Mouse (Mus musculus) retina, embryonic 14.5 days (tissue): ENCODE data around the gene 1700029P11Rik.
"Not testable (repeated sequence)": the region's sequence is repeated elsewhere in the genome, so short reads cannot be mapped to it uniquely, and the experiment has no call there.

Source experiments
- DNase-seq: peaks from one replicate; pipeline ENCODE4 v3.0.0-alpha.2; 2015; ENCODE audit warnings: low spot score

The 1700029P11Rik gene

DNA sequence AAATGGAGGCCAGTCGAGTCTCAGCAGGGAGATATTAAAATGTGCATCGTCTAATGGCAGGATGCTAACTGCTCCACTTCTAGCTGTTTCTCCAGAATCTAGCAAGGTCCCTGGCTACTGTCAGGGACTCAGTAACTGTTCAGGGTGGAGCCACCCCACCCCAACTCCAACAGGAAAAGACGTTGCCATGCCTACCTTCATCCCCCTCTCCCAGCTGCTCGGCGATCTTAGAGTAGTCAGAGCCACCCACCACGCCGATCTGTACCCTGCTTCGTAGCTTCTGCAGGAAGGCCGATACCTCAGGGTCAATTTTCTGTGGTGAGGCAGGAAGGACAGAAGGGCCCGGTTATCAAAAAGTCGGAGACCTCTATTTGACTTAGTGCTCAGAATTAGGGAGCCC, 22.7 kb upstream of the 1700029P11Rik start:
- DNase-seq: no peak

DNA sequence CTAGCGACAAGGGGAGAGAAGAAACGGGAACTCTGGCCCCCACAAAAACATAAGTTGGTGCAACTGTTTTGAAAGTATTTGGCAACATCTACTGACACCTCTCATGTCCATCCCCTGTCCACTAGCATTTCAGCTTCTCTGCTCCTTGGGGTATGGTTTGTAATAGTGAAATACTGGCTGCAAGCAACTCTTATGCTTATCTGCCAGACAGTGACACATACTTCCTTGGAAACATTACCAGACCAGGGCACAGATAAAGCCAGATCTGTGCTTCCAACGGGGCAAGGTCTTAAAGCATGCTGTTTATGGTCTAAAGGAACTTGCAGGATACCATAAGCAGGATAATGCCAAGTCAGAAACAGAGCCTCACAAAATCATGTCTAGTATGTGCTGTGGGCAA, 21.4 kb upstream of the 1700029P11Rik start:
- DNase-seq: no peak

DNA sequence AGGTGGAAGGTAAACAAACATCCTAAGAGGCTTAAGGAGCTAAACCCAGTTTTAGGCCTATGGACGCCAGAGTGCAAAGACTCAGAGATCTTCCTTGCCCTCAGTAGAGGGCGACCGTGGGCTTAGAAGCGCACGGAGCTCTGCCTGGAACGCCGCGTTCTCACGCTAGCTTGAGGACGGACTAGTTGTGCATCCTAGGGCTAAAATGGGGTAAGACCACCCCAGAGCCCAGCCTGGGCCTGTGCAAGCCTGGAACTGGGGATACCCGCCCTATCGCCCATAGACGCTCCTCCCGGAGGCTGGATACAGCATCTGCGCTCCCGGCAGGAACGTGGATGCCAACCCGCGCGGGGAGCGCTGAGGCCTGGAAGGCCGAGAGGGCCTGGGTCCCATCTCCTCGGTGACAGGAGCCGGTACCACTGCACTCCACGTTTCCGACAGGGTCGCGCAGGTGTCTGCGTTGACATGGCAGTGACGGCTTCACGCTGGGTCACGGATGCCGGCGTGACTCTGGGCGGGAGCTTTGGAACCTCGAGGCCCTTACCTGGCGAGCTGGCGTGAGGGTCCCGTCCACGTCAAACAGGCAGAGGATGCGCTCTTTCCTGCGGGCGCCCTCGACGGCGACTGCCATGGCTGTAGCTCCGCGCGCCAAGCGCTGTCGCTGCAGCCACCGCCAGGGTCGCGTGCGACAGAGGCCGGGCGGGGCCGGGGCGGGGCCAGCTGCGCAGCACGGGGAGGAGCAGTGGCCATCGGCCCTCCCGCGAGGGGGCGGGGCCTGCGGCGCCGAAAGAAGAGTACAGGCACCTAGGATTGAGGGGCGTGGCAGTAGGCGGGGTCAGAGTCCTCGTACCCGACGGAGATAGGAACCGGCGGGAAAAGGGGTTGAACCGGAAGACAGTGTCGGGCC, 19.9 kb upstream of the 1700029P11Rik start, which contains the start of gene Pmm1:
Gene Pmm1, minus strand, starts transcription at position 760 of the 907 bp plus-strand sequence.
- DNase-seq: peak; percentile 100

DNA sequence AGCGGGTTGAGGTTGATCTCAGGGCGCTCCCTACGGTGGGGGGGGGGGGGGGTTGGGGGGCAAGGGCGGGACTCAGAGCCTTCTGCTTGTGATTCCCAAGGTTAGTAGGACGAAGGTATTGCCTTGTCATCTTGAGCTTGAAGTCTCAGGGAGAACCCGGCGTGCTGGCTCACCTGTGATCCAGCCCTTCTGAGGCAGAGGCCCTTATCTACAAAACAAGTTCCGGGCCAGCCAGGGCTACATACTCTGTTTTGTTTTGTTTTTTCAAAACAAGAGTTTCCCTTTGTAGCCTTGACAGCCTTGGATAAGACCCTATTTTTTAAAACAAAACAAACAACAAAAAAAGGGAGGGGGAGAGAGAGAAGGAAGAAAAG, 19.3 kb upstream of the 1700029P11Rik start:
- no peak for DNase-seq

DNA sequence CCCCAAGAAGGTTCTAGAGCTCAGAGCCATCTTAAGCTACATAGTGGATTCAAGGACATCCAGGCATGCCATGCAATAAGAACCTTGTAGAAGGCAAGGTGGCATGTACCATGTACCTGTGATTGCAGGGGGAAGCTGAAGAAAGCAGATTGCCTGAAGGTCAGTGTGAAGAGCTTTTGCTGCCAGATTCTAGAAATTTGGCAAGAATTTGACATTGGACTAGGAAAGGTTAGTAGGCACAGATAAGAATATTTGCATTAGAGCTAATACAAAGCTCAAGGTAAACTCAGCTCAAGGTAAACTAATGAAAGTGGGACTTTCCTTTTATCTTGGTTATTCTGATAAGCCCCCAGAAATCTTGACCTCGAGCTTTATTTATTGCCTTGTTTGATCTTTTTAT, 16.1 kb upstream of the 1700029P11Rik start:
- DNase-seq: no peak

DNA sequence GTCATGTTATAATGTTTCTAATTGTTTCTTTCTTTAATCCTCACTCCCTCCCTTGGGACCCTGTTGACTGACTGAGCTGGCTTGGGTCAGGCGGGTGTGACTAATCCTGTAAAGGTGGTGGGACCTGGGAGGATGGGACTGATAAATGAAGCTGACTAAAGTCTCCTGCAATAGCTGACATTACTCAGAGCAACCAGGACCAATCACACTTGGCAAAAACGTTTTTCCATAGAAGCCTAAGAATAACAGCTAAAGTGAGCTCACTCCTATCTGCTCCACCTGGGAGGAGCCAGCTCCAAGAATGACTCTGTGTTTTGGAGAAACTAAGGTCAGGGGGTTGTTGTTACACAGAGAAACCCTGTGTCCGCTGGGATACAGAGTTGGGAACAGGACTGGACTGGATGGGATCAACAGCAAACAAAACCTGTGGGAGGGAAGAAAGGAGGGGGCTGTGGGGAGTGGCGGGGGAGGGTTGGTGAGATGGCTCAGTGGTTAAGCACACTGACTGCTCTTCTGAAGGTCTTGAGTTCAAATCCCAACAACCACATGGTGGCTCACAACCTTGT, 15.3 kb upstream of the 1700029P11Rik start:
- no peak for DNase-seq

DNA sequence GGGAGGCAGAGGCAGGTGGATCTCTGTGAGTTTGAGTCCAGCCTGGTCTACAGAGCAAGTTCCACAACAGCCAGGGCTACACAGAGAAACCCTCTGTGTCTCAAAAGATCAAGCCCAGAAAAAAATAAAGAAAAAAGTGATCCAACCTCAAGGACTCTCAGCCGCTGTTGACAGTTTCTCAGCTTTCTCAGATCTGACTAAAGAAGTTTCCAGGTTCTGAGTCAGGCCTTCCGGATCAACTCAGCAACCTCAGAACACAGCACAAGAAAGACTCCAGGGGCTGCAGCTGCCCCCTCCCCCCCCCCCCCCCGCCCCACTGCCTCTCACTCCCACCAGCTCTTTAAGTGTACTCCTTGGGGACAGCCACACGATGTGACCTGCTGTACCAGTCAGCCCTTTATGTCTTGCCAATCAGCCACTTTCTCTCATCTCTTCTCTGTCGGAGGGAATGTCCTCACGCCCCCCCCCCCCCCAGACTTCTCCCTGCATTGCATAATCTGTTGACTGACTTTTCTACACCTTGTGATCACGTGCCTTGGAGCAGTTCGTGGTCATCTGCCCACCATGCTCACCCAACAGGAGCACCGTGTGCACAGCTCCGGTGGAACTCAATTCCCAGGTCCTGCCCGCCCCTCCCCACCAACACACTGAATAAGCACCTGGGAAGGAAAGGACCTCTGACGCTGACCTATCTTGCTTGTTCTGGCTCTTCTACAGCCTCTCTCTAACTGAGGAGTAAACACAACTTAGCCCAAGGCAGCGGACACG, 14.1 kb upstream of the 1700029P11Rik start:
- DNase-seq: no peak

DNA sequence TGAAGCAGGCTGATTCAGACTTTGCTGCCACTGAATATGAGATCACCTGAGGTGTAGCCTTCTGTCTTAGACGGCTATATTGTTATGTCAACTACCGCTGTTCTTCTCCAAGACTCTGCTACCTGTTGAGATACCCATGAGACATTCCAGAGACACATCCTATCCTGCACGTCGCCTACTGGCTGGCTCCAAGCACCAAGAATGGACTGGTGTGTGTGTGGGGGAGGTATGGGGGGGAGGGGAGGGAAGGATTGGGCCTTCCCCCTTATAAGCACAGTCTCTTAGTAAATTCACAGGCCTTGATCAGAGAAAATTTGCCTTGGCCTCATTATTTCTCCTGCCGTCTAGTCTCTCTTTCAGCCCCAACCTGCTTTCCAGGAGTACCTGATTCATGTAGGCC, 12.5 kb upstream of the 1700029P11Rik start:
- DNase-seq: no peak

DNA sequence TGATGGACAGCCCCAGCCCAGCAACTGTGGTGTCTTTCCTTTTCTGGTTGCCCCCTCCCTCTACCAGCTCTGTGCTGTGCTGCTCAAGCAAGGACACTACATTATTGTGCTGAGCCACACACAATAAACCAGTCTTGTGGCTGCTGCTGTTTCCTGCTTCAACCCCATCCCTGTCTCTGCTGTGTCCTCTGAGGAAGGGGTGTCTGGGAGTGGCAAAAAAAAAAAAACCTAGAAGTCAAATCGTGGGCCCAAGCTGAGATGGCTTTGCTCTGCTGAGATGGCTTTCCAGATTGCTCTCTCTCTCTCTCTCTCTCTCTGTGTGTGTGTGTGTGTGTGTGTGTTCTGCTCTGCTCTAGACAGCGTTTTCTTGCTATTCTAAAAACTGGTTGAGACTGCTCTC, 11.9 kb upstream of the 1700029P11Rik start:
- no peak for DNase-seq

DNA sequence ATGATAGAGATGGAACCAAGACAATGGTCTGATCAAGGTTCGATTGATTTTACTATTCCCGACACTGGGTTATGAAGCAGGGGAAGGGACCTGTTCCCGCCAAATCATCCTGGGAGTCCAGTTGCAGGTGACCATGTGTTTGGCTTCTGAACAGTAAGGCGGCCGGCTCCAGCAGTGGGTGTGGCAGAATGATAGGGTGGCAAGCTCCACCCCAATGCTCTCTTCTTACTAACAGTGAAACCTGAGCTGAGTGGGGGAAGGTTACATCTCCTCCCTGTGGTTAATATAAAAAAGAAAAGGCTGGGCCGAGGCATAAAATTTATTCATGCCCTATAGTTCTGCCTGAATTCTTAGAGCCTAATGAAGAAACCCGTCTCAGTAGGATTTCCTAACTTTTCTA, 11.2 kb upstream of the 1700029P11Rik start:
- DNase-seq: no peak

DNA sequence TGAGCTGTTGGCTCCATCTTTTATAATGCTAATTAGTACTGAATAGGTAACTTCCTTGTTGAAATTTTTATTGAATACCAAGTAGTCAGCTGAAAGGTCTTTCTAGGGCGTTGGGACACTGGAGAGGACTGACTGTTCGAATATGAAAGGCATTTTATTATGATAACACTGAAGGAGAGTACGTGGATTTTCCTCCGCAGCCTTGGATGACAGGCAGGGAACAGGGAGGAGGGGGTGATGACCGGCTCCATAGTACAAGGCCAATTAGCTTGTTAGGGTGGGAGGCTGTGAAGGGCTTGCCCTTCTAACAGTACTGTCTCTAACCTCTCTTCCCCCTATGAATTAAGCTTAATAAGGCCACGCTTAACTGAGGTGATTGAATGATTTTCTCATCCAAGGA, 10.7 kb upstream of the 1700029P11Rik start:
- not testable (repeated sequence) for DNase-seq

DNA sequence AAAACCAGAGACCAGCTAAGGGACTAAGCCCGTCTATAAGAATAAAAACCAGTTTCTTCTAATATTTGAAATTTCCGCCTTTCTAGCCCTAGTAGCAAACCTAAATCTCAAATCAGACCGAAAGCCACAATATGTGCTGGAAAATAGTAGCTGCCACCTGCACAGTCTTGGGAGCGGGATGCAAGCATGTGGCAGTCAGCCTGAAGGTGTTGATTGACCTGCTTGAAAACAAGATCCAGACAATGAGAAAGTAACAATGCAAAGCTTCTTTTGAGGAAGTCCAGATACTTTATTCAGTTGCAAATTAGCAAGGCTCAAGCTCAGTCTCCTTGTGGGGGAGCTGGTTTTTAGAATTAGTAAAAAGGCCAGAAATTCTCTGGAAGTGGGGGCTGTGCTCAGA, 9.8 kb upstream of the 1700029P11Rik start:
- not testable (repeated sequence) for DNase-seq

DNA sequence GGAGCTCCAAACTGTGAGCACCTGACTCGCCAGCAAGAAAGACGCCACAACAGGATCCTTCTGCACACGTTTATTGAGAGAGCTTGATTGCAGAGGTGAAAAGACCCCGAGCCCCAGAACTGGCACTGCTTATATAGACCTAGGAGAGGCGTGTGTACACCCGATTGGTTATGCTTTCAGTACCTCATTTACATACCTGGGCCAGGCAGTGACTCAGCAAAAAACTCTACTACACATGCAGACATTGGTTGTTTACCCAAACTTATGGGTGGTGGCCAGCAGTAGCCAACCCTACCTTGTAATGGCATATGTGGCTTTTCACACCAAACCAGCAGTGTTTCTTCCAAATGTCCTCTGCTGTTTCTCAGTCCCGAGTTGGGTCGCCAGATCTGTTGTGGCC, 5.2 kb upstream of the 1700029P11Rik start:
- not testable (repeated sequence) for DNase-seq

DNA sequence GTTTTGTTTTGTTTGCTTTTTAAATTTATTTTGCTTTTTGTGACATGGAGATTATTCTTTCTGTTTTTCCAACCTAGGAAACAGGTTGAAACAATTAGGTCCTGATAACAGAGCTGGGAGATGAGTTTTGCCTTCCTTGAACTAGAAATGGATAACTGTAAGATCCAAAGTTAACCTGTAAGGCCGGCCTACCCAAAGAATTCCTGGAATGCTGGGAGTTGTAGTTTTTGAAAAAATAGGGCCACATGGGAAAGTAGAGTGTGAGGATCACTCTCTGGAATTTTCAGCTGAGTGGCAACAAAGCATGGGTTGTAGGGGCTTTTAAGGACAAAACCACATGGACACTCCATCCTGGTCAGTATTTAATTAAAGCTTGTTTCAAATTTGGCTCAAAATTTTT, 1.8 kb downstream of the 1700029P11Rik start:
- DNase-seq: no peak

DNA sequence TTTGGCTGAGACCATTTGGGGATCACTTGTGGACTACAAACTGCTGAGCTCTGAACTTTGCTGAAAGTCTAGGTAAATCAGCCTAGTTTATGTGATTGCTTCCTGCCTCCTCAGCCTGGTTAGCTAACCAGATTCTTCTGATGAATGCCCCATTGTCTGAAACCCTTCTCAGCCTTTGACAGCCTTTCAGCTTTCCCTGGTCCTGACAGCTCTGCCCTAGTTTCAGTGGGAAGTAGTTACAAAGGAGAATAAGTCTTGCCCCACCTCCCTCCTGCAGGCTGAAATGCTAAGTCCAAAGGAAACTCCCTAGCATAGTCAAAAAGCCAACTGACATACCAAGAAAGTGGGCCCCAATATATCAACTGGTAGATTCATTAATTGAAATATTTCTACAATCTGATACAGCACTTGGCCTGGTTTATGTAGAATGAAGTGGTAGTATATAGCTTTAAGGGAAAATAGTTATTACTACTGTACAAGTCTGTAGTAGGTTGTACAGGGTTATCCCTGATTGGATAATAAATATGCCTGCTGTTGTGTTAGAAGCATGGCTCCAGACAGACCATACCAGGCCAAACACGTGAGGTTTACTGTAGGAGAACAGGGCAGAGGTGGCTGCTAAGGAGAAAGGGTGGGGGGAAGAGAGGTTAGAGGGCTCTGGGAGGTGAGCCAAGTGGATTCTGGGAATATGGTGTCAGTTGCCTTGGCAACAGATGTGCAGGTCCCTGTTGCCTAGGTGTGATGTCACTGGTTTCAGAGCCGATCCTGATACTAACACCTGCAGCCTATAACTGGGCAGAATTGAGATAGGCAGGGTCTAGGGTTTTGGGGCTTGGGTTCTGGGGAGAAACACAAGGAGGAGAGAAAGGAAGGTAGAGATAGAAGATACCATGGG, 5.2 kb downstream of the 1700029P11Rik start:
- DNase-seq: peak; percentile 77

DNA sequence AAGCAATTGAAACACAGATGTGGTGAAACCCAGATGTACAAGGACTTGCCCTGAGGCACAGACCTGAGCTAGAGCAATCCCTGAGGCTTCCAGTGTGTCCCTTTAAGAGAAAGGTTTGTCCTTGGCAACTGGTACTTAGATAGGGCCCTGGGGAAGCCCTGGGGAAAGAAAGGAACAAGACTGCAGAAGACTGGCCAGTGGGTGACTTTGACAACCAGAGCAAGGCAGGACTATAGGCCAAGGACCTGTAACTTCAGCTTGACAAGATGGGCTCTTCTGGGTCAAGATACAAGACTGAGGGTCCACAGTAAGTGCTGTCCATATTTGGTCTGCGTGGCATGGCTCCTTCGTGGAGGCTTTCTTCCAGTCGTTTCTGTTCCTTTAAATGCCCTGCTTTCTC, 7.3 kb downstream of the 1700029P11Rik start, which contains the start of gene Xrcc6:
Gene Xrcc6, plus strand, starts transcription at position 190 of the 400 bp plus-strand sequence.
- DNase-seq: no peak

DNA sequence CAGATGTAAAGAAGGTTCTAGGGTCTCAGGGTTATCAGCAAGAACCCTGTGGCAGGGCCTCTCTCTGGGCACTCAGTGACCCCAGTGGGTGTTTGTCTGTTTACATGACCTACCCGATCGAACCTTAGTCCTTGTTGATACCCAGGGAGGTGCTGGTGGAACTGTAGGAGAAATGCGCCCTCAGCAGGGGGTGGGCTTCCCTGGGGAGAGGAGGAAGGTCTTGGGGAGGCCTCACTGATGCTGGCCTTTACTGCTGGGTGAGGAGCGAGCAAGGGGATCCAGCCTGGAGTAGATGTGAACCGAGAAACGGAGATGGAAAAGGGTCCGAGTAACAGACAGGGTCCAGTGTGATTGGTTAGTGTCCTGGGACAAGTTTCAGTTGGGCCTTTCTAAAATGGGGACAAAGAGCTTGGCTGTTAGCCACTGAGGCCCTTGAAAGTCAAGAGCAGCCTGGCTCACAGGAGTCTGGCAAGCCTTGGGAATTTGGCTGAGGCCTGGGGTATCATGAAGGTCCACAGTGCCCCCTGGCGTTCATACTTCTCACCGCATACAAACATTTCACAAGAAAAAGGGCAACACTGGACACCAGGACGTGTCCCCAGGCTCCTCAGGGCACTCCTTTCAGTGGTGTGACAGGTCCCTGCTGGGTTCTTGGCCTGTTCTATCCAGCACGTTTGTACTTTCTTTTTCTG, 9.2 kb downstream of the 1700029P11Rik start:
- DNase-seq: peak; percentile 97

DNA sequence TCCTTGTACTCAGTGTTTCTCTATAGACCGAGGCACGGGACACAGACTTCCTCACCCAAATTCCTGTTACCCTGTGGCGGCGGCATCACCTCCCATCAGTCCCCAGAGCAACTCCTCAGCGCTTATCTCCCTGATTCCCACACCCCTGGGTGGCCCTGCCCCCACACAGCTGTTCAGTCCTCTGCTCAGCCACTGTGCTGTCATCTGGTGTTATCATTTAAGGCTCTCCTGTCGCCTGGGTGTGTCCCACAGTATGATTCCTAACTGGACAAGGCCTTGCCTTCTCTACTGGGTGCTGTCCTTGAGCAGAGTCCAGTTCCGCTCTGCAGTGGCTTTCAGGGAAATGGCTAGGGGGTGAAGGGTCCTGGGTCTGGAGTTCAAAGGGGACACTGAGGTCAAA, 10.2 kb downstream of the 1700029P11Rik start:
- DNase-seq: no peak

DNA sequence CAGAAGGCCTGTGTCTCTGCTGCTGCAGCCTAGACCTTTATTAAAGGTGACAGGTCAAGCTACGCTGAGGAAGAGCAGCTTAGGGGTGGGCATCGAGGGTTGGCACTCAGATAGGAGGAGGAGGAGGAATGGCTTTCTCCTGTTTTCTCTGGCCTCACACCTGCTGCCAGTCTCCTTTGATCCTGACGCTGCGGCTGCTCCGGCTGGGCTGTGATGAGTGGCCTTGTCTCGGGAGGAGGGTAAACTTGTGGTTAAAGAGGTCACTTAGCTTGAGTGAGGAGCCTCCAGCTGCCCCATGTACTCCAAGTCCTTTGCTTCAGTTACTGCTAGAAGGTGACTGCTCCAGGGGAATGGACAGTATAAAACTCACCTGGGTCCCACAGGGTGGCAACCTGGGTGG, 13.7 kb downstream of the 1700029P11Rik start:
- DNase-seq: no peak

DNA sequence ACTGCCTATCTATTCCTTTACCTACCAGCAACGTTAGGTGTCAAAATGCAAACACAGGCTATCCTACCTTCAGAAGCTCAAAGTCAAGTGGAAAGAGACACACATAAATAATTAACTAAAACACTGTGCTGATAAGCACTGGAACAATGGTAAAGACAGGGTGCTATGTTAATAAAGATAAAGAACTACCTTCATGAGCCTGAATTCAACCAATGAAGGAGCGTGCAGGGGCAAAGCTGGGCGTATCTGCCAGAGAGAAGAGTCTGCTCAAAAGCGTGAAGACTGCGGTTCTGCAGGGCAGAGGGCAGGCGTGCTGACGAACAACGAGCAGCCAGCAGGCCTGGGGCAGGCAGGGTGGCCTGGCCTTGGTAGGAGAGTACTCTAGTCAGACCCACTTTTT, 23.9 kb downstream of the 1700029P11Rik start:
- DNase-seq: no peak

DNA sequence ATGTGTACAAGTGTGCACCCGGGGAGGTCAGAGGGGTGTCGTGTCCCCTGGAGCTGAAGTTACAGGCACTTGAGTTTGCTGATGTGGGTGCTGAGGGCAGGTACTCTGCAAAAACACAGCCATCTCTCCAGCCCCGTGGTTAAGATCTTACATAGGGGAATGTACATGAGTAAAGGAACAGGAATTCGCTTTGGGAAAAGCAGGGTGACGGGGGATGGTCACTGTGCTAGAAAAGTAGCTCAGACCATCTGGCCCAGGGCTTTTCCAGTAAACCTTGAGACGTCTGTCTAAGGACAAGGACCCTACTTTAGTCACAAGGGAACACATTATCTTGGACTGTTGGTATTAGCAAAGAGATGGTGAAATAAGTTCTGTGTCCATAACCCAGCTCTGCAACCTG, 31.6 kb downstream of the 1700029P11Rik start:
- no peak for DNase-seq
